Mouse (Mus musculus) megakaryocyte progenitor cell, adult 5-6 weeks (primary cell): ENCODE measurements around the gene Papss2. TPM values are rescaled to one million over a fixed set of nuclear protein-coding genes. Genes with fewer than 3 reads are reported as not detected.
"Not testable (repeated sequence)": the region's sequence is repeated elsewhere in the genome, so short reads cannot be mapped to it uniquely, and the experiment has no call there.

ENCODE experiments used
- ATAC-seq: replicated peaks from 2 replicates; pipeline ENCODE4 v1.8.0; 2016; ENCODE audit warnings: mild to moderate bottlenecking, moderate TSS enrichment, inconsistent platforms; ENCODE audit not compliant: poor library complexity
- total RNA-seq, 2 experiments: library from RNA; stranded (forward) in 1 of 2; stranded (reverse) in 1 of 2; fragments of 157-497, 149-512 nt in 1 of 2; fragments of 200-1000 nt in 1 of 2; gene quantifications; 2 replicates each; pipeline versions ENCODE4 v1.2.3 to v1.2.4; 2015 to 2017

Papss2 gene
- total RNA-seq, 2 experiments from 2014 or later = 24.2 to 48.6 TPM

DNA sequence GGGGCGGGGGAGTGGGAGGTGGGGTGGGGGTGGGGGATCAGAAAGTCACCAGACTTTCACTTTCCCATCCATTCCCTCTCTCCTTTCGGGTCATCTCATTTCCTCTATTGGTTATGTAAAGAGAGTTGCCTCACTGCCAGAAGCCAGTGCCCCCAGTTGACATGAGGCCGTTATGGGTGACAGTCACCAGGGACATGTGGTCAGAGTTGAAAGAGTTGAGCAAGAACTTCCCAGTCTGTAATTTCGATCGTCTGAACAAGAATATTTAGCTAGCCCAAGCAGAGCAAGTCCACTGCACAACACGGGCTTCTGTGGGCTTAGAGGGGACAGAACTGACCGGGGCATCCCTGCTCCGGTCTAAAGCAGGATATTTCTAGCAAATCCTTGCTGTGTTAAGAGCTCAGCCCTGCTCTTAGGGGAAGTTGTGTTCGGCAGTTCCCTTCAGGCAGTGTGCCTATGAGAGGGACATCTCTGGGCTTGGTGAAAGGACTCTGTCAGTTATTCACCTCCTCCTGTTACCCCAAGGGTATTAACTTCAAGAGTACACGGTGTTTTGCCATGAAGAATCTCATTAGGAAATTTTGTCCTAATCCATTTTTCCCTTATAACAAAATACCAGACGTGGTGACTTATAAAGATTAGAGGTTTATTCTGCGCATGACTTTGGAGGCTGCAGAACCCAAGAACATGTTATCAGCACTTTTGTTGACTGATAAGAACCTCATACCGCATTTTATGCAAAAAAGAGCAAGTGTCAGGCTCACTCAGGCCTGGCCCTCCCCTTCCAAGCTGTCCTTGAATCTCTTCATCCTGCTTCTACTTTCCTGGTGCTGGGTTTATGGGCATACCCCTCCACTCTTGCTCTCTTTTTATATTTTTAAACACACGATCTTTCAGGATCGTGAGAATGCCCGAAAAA lies 42.0 kb downstream of the Papss2 start:
- ATAC-seq = peak; percentile 93

DNA sequence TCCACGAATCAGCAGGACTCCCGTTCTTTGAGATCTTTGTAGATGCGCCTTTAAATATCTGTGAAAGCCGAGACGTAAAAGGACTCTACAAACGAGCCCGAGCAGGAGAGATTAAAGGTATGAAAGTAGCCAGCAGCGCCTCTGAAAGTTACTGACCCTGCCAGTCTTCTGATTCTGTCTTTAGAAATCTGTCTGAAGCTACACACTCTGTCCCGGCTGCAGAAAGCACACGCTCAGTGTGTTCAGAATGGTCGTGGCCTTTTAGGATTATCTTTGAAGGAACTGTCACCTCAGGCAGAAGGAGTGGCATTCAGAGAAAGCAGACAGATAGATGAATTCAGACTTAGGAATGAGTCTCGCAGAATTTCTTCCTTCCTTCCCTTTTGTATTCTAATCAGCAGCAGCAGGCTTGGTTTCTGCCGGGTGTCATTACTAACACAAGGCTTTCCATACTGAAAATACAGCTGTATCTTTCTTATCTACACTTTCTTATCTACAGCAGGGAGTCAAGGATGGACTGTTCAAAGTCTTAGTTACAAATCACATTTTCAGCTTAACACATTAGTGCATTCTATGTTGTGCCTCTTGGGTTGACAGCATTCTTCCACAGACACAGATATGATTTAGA lies 42.8 kb downstream of the Papss2 start:
- ATAC-seq = no peak

GRCm38 (mm10) chr19:32641535-32641934 lies 45.9 kb downstream of the Papss2 start:
- ATAC-seq = no peak

GRCm38 (mm10) chr19:32641995-32642394 lies 46.4 kb downstream of the Papss2 start:
- ATAC-seq = no peak

DNA sequence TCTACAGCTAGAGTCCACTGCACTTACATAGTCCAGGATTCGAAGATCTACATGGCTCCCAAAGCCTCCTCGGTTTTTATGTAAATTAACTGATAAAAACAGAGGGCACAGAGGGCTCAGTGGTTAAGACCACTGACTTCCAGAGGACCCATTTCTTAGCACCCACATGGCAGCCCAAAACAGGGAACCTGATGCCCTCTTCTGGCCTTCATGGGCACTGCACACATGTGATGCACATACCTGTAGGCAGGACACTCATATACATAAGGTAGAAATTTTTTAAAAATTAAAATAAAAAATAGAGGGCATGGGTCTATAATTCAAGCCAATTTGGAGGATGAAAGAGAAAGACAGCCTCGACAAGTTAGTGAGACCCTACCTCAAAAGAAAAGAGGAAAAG lies 48.1 kb downstream of the Papss2 start:
- no peak for ATAC-seq

DNA sequence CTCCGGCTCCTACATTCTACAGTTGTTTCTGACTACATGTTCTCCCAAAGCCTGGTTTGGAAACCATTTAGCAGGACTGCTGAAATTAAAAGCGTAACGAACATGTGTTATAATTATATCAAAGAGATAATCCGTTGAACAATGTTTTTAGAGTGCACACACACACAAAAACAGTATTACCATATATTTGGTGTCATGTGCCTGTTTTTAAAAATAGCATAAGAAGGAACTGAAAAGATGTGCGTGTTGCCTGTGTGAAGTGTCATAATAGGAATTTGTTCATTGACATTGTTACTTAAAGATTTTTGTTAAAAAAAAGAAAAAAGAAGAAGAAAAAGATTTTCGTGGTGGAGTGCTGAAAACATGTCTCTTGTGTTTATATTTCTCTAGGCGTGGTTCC lies 50.3 kb downstream of the Papss2 start:
- no peak for ATAC-seq

- ATAC-seq = no peak
These were observed 50.8 kb downstream of the Papss2 start for GRCm38 (mm10) chr19:32646382-32646781.

- no peak for ATAC-seq
These were observed 52.5 kb downstream of the Papss2 start for GRCm38 (mm10) chr19:32648019-32648571.

DNA sequence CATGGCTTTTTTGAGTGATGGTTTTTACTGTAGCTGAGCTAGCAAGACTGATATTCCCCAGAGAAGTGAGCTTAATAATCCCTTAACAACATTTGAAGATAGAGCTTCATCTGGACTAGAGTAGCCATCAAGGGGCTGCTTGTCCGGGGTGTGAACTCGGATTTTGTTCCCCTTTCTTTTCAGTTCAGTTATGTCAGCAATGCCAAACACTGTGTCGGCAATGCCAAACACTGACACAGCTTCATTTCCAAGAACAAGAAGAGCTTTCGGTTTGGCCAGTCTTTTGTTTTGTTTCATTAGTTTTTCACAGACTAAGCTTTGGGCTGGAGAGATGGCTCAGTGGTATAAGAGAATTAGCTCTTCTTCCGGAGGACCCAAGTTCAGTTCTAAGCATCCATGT lies 55.5 kb downstream of the Papss2 start:
- no peak for ATAC-seq

DNA sequence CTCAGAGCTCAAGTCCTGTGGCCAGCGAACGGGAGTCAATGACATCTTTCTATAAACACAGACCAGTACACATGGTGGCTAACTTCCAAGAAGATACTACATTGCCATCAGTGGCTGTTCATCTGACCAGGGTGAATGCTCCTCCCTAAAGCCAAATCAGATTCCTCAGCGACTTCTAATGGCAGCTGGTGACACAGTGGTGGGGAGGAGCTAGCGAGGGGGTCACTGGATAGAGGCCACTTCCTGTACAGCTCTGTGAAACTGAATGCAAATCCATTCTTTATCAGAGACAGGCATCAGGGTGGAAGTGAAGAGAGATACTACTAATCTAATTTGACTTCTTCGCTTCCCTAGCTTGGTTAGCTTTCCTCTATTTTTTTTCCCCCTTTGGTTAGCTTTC lies 57.5 kb downstream of the Papss2 start:
- ATAC-seq = peak; percentile 37; the same call in 1 of the 2 replicates

GRCm38 (mm10) chr19:32653630-32654362 lies 58.2 kb downstream of the Papss2 start:
- ATAC-seq = peak; percentile 50

DNA sequence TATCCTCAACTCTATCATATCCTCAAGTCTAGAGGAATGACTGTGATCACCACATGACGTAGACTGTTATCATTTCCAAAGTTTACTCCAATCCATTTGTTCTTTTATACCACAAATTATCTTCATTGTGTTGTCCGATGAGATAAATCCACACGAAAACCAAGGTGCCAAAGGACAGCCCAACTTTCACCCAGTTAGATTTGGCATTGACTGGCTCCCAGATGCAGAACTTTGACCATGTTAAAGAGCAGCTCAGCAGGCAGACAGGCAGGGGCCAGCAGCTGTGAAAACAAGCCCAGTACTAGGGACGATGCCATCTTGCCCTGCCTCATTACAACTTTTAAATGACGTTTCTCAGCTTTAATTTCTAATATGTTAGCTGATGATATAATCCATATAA lies 63.8 kb downstream of the Papss2 start:
- no peak for ATAC-seq

DNA sequence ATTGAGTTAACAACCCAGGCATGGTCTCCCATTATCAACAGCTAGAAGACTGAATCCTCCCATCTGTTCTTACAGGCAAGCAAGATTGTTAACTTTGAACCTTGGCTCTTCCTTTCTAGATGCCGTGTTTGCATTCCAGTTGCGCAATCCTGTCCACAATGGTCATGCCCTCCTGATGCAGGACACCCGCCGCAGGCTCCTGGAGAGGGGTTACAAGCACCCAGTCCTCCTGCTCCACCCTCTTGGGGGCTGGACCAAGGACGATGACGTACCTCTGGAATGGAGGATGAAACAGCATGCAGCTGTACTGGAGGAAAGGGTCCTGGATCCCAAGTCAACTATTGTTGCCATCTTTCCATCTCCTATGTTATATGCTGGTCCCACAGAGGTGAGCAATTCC lies 67.3 kb downstream of the Papss2 start:
- no peak for ATAC-seq

- no peak for ATAC-seq
These were observed 69.7 kb downstream of the Papss2 start for GRCm38 (mm10) chr19:32665243-32665642.

DNA sequence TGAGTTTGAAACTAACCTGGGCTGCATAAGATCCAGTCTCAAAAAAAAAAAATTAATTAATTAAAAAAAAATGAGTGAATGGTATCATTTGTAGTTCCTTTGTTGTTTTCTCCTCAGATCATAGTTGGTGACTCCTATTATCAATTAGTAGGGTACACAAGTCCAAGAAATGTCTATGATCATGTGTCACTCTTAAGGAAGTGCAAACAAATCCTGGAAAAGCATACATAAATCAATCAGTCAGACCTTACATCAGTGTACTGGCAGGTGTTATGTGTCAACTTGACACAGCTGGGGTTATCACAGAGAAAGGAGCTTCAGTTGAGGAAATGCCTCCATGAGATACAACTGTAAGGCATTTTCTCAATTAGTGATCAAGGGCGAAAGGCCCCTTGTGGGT lies 72.2 kb downstream of the Papss2 start:
- ATAC-seq = not testable (repeated sequence)

DNA sequence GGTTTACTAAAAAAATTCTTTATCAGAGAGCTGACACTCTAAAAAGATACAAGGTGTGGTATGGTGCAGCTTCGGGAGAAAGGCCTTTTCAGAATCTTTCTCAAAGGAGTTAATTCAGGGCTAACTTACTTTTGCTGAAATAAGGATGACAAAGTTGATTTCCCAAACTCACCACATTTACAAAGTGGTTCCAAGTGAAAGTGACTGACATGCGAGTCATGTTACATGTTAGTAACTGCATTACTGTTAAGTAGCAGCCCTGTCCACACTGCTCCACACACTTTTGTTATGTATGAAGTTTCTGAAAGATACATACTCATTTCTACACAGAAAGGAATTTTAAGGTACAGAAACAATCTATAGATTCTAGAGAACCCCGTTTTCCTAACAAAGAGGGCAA lies 80.2 kb downstream of the Papss2 start:
- ATAC-seq = no peak

GRCm38 (mm10) chr19:32680894-32681293 lies 85.3 kb downstream of the Papss2 start:
- no peak for ATAC-seq

DNA sequence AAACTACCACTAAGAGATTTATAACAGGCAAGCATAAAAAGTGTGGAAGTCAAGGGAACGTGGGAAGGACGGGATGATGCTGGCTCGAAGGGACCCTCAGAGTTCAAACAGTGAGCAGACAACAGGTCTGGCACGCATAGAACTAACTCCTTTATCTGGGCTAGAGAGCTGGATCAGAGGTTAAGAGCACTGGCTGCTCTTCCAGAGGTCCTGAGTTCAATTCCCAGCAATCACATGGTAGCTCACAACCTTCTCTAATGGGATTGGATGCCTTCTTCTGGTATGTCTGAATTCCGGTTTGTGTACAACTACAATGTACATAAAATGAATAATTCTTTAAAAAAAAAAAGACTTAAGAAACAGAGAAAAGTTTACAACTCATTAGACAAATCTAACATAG lies 87.5 kb downstream of the Papss2 start:
- ATAC-seq = no peak

DNA sequence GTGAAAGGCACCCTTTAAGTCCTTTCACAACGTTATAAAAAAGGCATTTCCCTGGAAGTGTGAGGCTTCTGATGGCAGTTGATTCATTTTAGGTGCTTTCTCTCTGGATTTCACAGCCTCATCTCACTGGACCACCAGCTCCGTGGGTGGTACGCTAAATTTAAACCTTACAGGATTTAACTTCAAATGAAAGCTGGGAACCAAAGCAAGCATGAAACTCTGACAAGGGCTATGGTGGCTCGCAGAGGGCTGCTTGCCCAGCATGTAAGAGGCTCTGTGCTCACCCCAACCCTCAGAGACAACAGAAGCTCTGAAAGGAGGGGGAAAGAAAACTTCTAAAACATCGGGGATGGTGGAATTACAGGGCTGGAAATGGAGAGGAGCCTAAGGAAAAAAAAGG lies 92.1 kb downstream of the Papss2 start:
- no peak for ATAC-seq

- ATAC-seq = not testable (repeated sequence)
These were observed 92.6 kb downstream of the Papss2 start for GRCm38 (mm10) chr19:32688227-32688626.

DNA sequence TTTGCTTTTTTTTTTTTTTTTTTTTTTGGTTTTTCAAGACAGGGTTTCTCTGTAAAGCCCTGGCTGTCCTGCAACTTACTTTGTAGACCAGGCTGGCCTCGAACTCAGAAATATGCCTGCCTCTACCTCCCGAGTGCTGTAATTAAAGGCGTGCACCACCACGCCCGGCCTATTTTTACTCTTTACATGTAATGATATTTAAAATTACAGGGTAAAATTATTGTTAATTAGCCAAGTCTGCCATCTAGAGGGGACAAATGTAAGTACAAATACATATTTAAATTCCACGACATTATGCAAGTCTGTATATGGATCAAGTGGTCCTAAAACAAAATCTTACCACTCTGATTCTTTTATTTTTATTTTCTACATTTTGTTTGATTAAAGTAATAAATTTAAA lies 94.1 kb downstream of the Papss2 start:
- peak; percentile 76 for ATAC-seq
